Mouse (Mus musculus) central nervous system, embryonic 18 days (tissue): ENCODE measurements around the gene Mmp2. TPM values are rescaled to one million over a fixed set of nuclear protein-coding genes. Genes with fewer than 3 reads are reported as not detected.

Experiments
- polyA plus RNA-seq: library from polyadenylated mRNA; depleted of rRNA; stranded (reverse); fragments of >200 nt; gene quantifications from 2 replicates; pipeline ENCODE4 v1.2.3, GENCODE M21; 2012; rRNA removed

The Mmp2 gene
- 13.1 and 25.8 TPM in 2 replicates for polyA plus RNA-seq

GRCm38 (mm10) chr8:92827243-92828034 lies at the start of gene Mmp2:
Gene Mmp2, plus strand, starts transcription at chr8:92827291.

GRCm38 (mm10) chr8:92855171-92855894 lies 28.2 kb downstream of the Mmp2 start, which contains the start of gene Lpcat2:
Gene Lpcat2, plus strand, starts transcription at chr8:92855339.

GRCm38 (mm10) chr8:92901107-92901506 lies 74.0 kb downstream of the Mmp2 start, which contains the start of gene Capns2:
Gene Capns2, plus strand, starts transcription at chr8:92901407.

Other genes with a start within 250 kb of the Mmp2 start
- gene Irx6, start 153.0 kb upstream of the Mmp2 start, polyA plus RNA-seq = 1.5 and 1.7 TPM in 2 replicates
- 9.7 and 12.2 TPM in 2 replicates for gene Lpcat2, start 28.0 kb downstream of the Mmp2 start, polyA plus RNA-seq
- 1.4 and 1.6 TPM in 2 replicates for gene Capns2, start 74.1 kb downstream of the Mmp2 start, polyA plus RNA-seq
- gene Slc6a2, start 132.8 kb downstream of the Mmp2 start, polyA plus RNA-seq = 1.5 and 1.9 TPM in 2 replicates
- not detected in 2 replicates for gene Ces1a, start 220.9 kb downstream of the Mmp2 start, polyA plus RNA-seq